ENCODE assay signal across 8 mouse cellular contexts in genomic region chr16:16302369-16303137, GRCm38 (mm10). TPM values are rescaled to one million over a fixed set of nuclear protein-coding genes. Genes with fewer than 3 reads are reported as not detected.
A peak's percentile ranks its signal among the peaks of the same experiment; 100 is the strongest.
DNase-seq lines count a peak whose midpoint lies in the region; ATAC-seq and TF ChIP-seq lines count a peak whose summit lies in the region.

TSS of gene Yars2 (plus strand) at chr16:16302965.

- H3K4me3 ChIP-seq in embryonic facial prominence, embryonic 14.5 days (ENCODE audit: low read depth, low read length): peak within 1 kb of the TSS; percentile 92
- H3K4me3 ChIP-seq in limb, embryonic 14.5 days (replicated peaks; ENCODE audit: low read length): peak within 1 kb of the TSS; percentile 90
- peak within 1 kb of the TSS; percentile 96 for H3K4me3 ChIP-seq in midbrain, postnatal 0 days (ENCODE audit: low read depth, low read length)

- peak; percentile 95; the same call in 1 of the 2 replicates for TF ChIP-seq POLR2A in limb, embryonic 14.5 days (IDR thresholded peaks at IDR 0.05; ENCODE audit: borderline replicate concordance, extremely low read depth, insufficient read depth, insufficient read length)

- H3K27ac ChIP-seq in embryonic facial prominence, embryonic 14.5 days (replicated peaks; ENCODE audit: low read depth, low read length): peak within 1 kb of the TSS; percentile 98
- peak within 1 kb of the TSS; percentile 96 for H3K27ac ChIP-seq in limb, embryonic 14.5 days (replicated peaks; ENCODE audit: low read depth, low read length)
- peak within 1 kb of the TSS; percentile 84 for H3K27ac ChIP-seq in midbrain, postnatal 0 days (ENCODE audit: low read depth, low read length)

- ATAC-seq in embryonic facial prominence, embryonic 14.5 days (ENCODE audit: low read depth): peak; percentile 99
- ATAC-seq in limb, embryonic 14.5 days (ENCODE audit: low FRiP score, low read depth): peak; percentile 97
- ATAC-seq in midbrain, postnatal 0 days (ENCODE audit: low FRiP score): peak; percentile 99

- TF ChIP-seq CTCF in midbrain, postnatal 0 days (IDR thresholded peaks at IDR 0.05): peak; percentile 92

- no peaks in the 10 kb centered on the region for H3K27me3 ChIP-seq in embryonic facial prominence, embryonic 14.5 days (replicated peaks; ENCODE audit: control insufficient read depth, insufficient read depth, low read length)
- H3K27me3 ChIP-seq in limb, embryonic 14.5 days (ENCODE audit: control insufficient read depth, insufficient read depth, low read length): no peaks in the 10 kb centered on the region
- no peaks in the 10 kb centered on the region for H3K27me3 ChIP-seq in midbrain, postnatal 0 days (ENCODE audit: insufficient read depth, low read length)

- H3K9me3 ChIP-seq in embryonic facial prominence, embryonic 14.5 days (ENCODE audit: control insufficient read depth, low read length): no peaks in the 10 kb centered on the region
- no peaks in the 10 kb centered on the region for H3K9me3 ChIP-seq in limb, embryonic 14.5 days (ENCODE audit: control insufficient read depth, low read length)
- H3K9me3 ChIP-seq in midbrain, postnatal 0 days (ENCODE audit: low read length): no peaks in the 10 kb centered on the region

- peak within 1 kb of the TSS; percentile 67 for H3K4me2 ChIP-seq in embryonic facial prominence, embryonic 14.5 days (ENCODE audit: low read depth, low read length)
- peak within 1 kb of the TSS; percentile 70 for H3K4me2 ChIP-seq in limb, embryonic 14.5 days (replicated peaks; ENCODE audit: low read depth, low read length, severe bottlenecking)
- peak within 1 kb of the TSS; percentile 91 for H3K4me2 ChIP-seq in midbrain, postnatal 0 days (ENCODE audit: low read depth, low read length, poor library complexity, severe bottlenecking)

- peak; percentile 97 for DNase-seq in 3T3-L1 (ENCODE audit: low read depth, low spot score)
- peak; percentile 69 to 83 for DNase-seq in adrenal gland, postnatal 4 days (ENCODE audit: low spot score in 2 of 2)
- DNase-seq in embryonic facial prominence, embryonic 14.5 days (ENCODE audit: low spot score): peak; percentile 97
- peak; percentile 90 for DNase-seq in heart, adult 8-10 months (ENCODE audit: low spot score)
- DNase-seq in kidney, adult 9 months: peak; percentile 94
- DNase-seq in limb, embryonic 14.5 days (ENCODE audit: low spot score): peak; percentile 92
- peak; percentile 96 for DNase-seq in midbrain, postnatal 0 days (ENCODE audit: low spot score)
- DNase-seq in spleen, postnatal 14 days (ENCODE audit: low spot score in 2 of 2): peak; percentile 78 to 82

- WGBS in embryonic facial prominence, embryonic 14.5 days: under 1% methylated on average over 35 of the region's 50 CpGs
- 1% methylated on average over 47 of the region's 50 CpGs for WGBS in limb, embryonic 14.5 days
- WGBS in midbrain, postnatal 0 days: under 1% methylated on average over 41 of the region's 50 CpGs

- peaks cover 9% of the 10 kb centered on the region; the same call in 1 of the 2 replicates for H3K4me1 ChIP-seq in embryonic facial prominence, embryonic 14.5 days (ENCODE audit: control insufficient read depth, insufficient read depth, low read length)
- H3K4me1 ChIP-seq in limb, embryonic 14.5 days (ENCODE audit: control insufficient read depth, insufficient read depth, low read length): peaks cover 11% of the 10 kb centered on the region
- H3K4me1 ChIP-seq in midbrain, postnatal 0 days (ENCODE audit: insufficient read depth, low read length): peaks cover 3% of the 10 kb centered on the region; the same call in 1 of the 2 replicates

- peak within 1 kb of the TSS; percentile 84 for H3K9ac ChIP-seq in embryonic facial prominence, embryonic 14.5 days (ENCODE audit: low read depth, low read length)
- peak within 1 kb of the TSS; percentile 90 for H3K9ac ChIP-seq in limb, embryonic 14.5 days (ENCODE audit: low read depth, low read length, severe bottlenecking)
- H3K9ac ChIP-seq in midbrain, postnatal 0 days (replicated peaks; ENCODE audit: low read length, poor library complexity, severe bottlenecking): peak within 1 kb of the TSS; percentile 71

- H3K36me3 ChIP-seq in embryonic facial prominence, embryonic 14.5 days (ENCODE audit: control insufficient read depth, insufficient read depth, low read length): peaks cover 16% of the 10 kb centered on the region
- peaks cover 16% of the 10 kb centered on the region for H3K36me3 ChIP-seq in limb, embryonic 14.5 days (ENCODE audit: control insufficient read depth, insufficient read depth, low read length)
- H3K36me3 ChIP-seq in midbrain, postnatal 0 days (ENCODE audit: insufficient read depth, low read length): peaks cover 10% of the 10 kb centered on the region

RNA-seq across cellular contexts. Expression of gene Yars2, which starts in this region (rescaled TPM):
- 10 to 100 TPM; 27.0 to 29.7 TPM for total RNA-seq in adrenal gland, postnatal 4 days (2021)
- polyA plus RNA-seq in embryonic facial prominence, embryonic 14.5 days (2014; fragmentation: Nextera tagmentation; extraction: Ambion mirVana): 33.0 and 33.3 TPM in 2 replicates
- total RNA-seq in heart, adult 8-10 months (2022): 10 to 100 TPM; 40.2 to 43.6 (median 42.0) TPM
- 31.4 and 35.7 TPM in 2 replicates for polyA plus RNA-seq in limb, embryonic 14.5 days (2012; rRNA removed)
- 35.4 and 37.2 TPM in 2 replicates for polyA plus RNA-seq in limb, embryonic 14.5 days (2014; fragmentation: Nextera tagmentation; extraction: Ambion mirVana)
- total RNA-seq in midbrain, postnatal 0 days (2014; rRNA removed): 30.5 and 34.7 TPM in 2 replicates
- 25.4 and 26.7 TPM in 2 replicates for polyA plus RNA-seq in midbrain, postnatal 0 days (2015; fragmentation: Nextera tagmentation; extraction: Ambion mirVana)

Comparison
In these comparisons a context has a peak if more than half of its experiments do, and no peak if none do; other contexts are left out.
1. Peak in every context shown above with its lines: DNase-seq, ATAC-seq, H3K4me3 ChIP-seq and H3K27ac ChIP-seq.